Mouse (Mus musculus) ES-E14 (cell line): ENCODE measurements around the gene Cd4. TPM values are rescaled to one million over a fixed set of nuclear protein-coding genes. Genes with fewer than 3 reads are reported as not detected.

ENCODE experiments used
- DNase-seq: peaks from one replicate; pipeline ENCODE4 v3.0.0-alpha.2; 2013; ENCODE audit warnings: low read depth, low spot score
- H3K27ac ChIP-seq: 2 replicates; pipeline ENCODE4 v1.5.1; 2012; ENCODE audit warnings: low read depth, mild to moderate bottlenecking, low read length, moderate library complexity, mixed read lengths; ENCODE audit not compliant: poor library complexity, insufficient read depth, severe bottlenecking
- H3K36me3 ChIP-seq: 2 replicates; pipeline ENCODE4 v1.6.1; 2012; ENCODE audit warnings: mild to moderate bottlenecking, low read length, moderate library complexity, mixed read lengths; ENCODE audit not compliant: control insufficient read depth, poor library complexity, insufficient read depth, severe bottlenecking
- H3K4me1 ChIP-seq, 2 experiments: fragments of 150-350 bp in 1 of 2; sonication (generic) in 1 of 2; 2 replicates each; pipeline ENCODE4 v1.6.1; 2012; ENCODE audit warnings: low read length in 2 of 2, mild to moderate bottlenecking in 1 of 2, mixed read lengths in 1 of 2; ENCODE audit not compliant: control insufficient read depth in 2 of 2, insufficient read depth in 2 of 2, poor library complexity in 1 of 2
- H3K4me3 ChIP-seq, 2 experiments: fragments of 150-350 bp in 1 of 2; sonication (generic) in 1 of 2; 2 replicates each; pipeline ENCODE4 v1.5.1; 2012; ENCODE audit warnings: low read length in 2 of 2, low read depth in 1 of 2, mild to moderate bottlenecking in 1 of 2, mixed read lengths in 1 of 2; ENCODE audit not compliant: insufficient read depth in 1 of 2, poor library complexity in 1 of 2, severe bottlenecking in 1 of 2
- H3K9ac ChIP-seq: 2 replicates; pipeline ENCODE4 v1.6.1; 2012; ENCODE audit warnings: low read depth, mild to moderate bottlenecking, low read length, mixed read lengths; ENCODE audit not compliant: poor library complexity, insufficient read depth, severe bottlenecking
- H3K9me3 ChIP-seq: fragments of 150-350 bp; sonication (generic); 2 replicates; pipeline ENCODE4 v1.6.1; 2012; ENCODE audit warnings: low read depth, mild to moderate bottlenecking, low read length; ENCODE audit not compliant: control insufficient read depth, insufficient read depth
- CHD2 ChIP-seq: IDR thresholded peaks from 2 replicates; pipeline ENCODE4 v1.6.1; 2014; ENCODE audit warnings: mild to moderate bottlenecking, low read depth, low read length, inconsistent platforms
- HCFC1 ChIP-seq: IDR thresholded peaks from 2 replicates; pipeline ENCODE4 v1.6.1; 2012; ENCODE audit warnings: low read length, inconsistent platforms, borderline replicate concordance; ENCODE audit not compliant: insufficient read depth
- MAFK ChIP-seq: IDR thresholded peaks from 2 replicates; pipeline ENCODE4 v1.6.1; 2014; ENCODE audit warnings: mild to moderate bottlenecking, low read depth, low read length, inconsistent platforms; ENCODE audit not compliant: insufficient read depth
- ZC3H11A ChIP-seq: IDR thresholded peaks from 2 replicates; pipeline ENCODE4 v1.6.1; 2012; ENCODE audit warnings: low read depth, mild to moderate bottlenecking, inconsistent platforms, low read length, borderline replicate concordance
- ZNF384 ChIP-seq: IDR thresholded peaks from 2 replicates; pipeline ENCODE4 v1.6.1; 2012; ENCODE audit warnings: low read depth, low read length, inconsistent platforms
- in situ Hi-C, 2 experiments: fragments of 600-800 bp; cut with MboI; formaldehyde crosslinking; loops; one replicate each; pipeline ENCODE4 v1.15.1; 2025; ENCODE audit warnings: low sequenced_read_pairs in 2 of 2, inconsistent platforms in 1 of 2; ENCODE audit not compliant: unreplicated experiment in 2 of 2
- total RNA-seq: library from RNA; depleted of rRNA; stranded (reverse); fragments of 300-350 nt; gene quantifications from 2 replicates; pipeline ENCODE4 v1.2.3, GENCODE M21; 2012

Cd4 gene
- total RNA-seq, 1 experiment = 0.49 TPM

DNA sequence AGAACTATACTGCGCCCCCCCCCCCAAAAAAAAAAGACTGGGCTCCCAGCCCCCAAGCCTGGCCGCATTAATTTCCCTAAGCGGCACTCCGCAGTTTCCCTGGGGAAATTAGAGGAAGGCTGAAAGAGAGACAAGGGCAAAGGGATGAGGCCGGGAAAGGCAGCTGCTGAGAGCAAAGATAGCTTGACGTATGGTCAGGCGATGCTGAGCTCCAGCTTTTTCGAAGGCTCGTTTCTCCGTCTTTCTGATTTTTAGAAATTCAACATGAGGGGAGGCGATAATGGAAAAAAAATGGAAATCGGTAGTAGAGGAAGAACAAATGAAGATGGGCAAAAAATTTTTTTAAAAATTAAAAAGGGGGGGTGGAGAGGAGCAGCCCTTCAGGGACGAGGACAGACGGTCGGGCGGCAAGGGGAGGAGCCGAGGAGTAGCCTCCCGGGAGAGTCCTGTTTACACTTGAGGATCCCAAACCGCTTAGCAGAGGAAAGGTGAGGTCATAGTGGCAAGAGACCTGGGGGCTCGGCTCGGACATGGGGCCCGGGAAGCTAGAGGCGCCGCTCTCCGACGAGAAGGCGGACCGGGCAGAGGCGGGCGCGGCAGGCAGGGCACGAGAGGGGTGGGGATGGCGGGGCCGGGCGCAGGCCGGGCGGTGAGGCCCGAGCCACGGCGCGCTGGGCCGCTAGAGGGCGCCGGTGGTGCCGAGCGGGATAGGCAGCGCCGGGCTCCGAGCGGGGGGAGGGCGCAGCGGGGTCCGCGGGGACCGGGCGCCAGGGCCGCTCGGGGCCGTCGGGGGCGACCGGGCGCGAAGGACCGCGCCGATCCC lies 28.9 kb upstream of the Cd4 start:
- H3K4me1 ChIP-seq = peaks cover 5 to 36% of the 10 kb centered on the region in 2 experiments
- TF ChIP-seq HCFC1 = no peak
- no peak for TF ChIP-seq ZC3H11A
- TF ChIP-seq MAFK = no peak
- no peak for TF ChIP-seq CHD2
- no peak for TF ChIP-seq ZNF384

DNA sequence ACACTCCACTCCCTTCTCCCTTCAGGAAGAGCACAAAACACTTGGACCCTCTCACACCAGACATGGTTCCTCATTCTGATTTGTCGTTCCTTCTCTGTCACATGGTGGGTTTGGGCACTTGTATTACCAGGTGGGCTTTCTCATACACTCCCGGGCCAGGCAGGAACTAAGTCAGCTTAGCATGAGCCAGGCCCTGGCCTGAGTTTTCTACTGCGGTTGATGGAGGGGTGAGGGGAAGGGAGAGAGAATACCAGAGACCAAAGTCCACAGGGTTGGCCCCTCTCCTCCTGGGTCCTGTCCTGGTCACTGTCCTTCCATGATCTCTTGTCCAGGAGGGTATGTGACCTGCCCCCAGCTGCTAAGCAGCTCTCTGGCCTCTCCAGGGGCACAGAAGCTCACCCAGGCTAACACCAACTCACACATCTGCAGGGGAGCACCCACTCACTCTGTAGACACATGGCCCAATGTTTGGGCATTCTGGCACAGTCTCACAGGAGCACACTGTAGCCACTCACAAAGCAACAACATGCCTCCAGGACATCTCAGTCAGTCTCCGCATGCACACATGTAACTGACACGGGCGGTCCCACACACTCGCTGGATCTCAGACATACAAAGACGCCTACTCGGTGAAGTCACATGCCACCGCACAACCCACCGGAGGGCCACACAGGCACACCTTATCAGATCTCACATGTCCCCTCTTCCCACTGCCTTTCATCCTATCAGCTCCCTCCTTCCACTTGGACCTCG lies 28.1 kb upstream of the Cd4 start:
- in situ Hi-C loops = no loop called here
- peak overlapping the region; percentile 96 to 98 for H3K4me3 ChIP-seq
- peak overlapping the region; percentile 5; the same call in 1 of the 2 replicates for H3K27ac ChIP-seq
- peaks cover 5 to 36% of the 10 kb centered on the region in 2 experiments for H3K4me1 ChIP-seq
- H3K9me3 ChIP-seq = no peaks in the 10 kb centered on the region
- H3K9ac ChIP-seq = peak overlapping the region; percentile 72
- TF ChIP-seq MAFK = no peak
- TF ChIP-seq CHD2 = no peak
- no peak for TF ChIP-seq ZNF384
- no peak for TF ChIP-seq HCFC1
- no peak for TF ChIP-seq ZC3H11A
- DNase-seq = no peak
- H3K36me3 ChIP-seq = peaks cover 9% of the 10 kb centered on the region; the same call in 1 of the 2 replicates

More for the DNA sequence above, 28.9 kb upstream of the Cd4 start:
- in situ Hi-C loops = no loop called here
- peak overlapping the region; percentile 97 for H3K9ac ChIP-seq
- DNase-seq = no peak
- H3K27ac ChIP-seq = peak overlapping the region; percentile 95
- peaks cover 9% of the 10 kb centered on the region; the same call in 1 of the 2 replicates for H3K36me3 ChIP-seq
- H3K4me3 ChIP-seq = peak overlapping the region; percentile 96 to 98
- H3K9me3 ChIP-seq = no peaks in the 10 kb centered on the region

DNA sequence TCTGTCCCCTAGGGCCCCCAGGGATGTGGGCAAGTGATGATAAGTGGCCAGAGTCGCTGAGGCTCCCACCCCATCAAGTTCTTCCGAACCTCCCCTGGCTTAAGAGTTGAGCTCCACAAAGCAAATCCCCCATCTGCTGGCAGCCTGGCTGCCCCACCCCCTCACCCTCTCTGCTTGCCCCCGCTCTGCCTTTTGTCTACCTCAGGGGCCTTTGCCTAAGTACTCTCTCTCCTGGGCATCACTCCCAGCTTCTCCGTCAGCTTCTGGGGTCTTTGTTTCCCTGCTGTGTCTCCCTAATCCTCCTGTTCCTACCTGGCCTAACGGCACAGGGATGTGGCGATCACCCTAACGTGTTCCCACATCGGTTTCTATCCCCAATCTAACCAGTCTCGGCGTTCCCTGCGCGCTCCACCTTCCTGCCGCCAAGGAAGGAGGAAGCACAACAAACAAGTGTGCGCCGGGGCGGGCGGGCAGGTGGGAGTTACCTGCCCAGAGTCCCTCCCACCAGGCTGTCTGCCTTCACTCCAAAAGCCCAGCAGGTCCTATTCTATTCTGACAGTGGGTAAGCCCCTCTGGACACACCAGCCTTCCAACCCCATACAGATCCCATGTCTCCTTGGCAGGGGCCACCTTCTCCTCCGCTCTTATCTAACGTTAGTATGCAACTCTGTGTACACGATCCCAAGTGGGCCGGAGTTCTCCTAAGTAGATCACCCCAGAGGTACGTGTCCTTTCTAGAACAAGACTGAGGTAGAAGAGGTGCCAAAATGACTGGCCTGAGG lies 27.3 kb upstream of the Cd4 start:
- no peak for TF ChIP-seq HCFC1
- TF ChIP-seq ZNF384 = no peak
- no peak for TF ChIP-seq ZC3H11A
- TF ChIP-seq CHD2 = no peak
- TF ChIP-seq MAFK = no peak
- H3K4me3 ChIP-seq = peak overlapping the region; percentile 96 to 98
- no peak overlapping the region for H3K27ac ChIP-seq
- peak overlapping the region; percentile 72 for H3K9ac ChIP-seq
- in situ Hi-C loops = no loop called here
- no peak for DNase-seq
- no peaks in the 10 kb centered on the region for H3K9me3 ChIP-seq
- peaks cover 9% of the 10 kb centered on the region; the same call in 1 of the 2 replicates for H3K36me3 ChIP-seq
- peaks cover 2 to 40% of the 10 kb centered on the region in 2 experiments; a peak in 3 of 4 replicates for H3K4me1 ChIP-seq

DNA sequence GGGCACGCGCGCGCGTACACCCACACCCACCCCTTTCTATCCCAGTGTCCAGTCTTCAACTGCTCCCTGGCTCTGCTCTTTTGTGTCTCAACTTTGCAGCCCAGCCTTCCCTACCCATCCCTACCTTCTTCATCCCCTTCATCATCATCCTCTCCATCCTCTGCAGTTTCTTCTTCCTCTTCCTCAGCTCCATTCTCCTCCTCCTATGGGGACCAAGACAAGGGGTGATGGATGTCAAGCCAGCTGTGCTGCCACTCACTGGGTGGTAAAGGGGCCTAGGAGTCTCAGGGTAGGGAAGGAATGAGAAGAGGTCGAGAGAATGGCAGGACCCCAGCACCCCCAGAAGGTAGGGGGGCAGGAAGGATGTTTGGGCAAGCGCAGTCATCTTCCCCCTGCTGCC lies 26.5 kb upstream of the Cd4 start:
- H3K4me1 ChIP-seq = peaks cover 0 to 40% of the 10 kb centered on the region in 2 experiments; a peak in 2 of 4 replicates
- no peak overlapping the region for H3K4me3 ChIP-seq
- no peak for DNase-seq
- H3K9me3 ChIP-seq = no peaks in the 10 kb centered on the region
- TF ChIP-seq ZC3H11A = no peak
- TF ChIP-seq ZNF384 = no peak
- TF ChIP-seq CHD2 = no peak
- no peak for TF ChIP-seq HCFC1
- no peak for TF ChIP-seq MAFK
- no peak overlapping the region for H3K9ac ChIP-seq
- in situ Hi-C loops = no loop called here
- no peak overlapping the region for H3K27ac ChIP-seq
- H3K36me3 ChIP-seq = peaks cover 9% of the 10 kb centered on the region; the same call in 1 of the 2 replicates
